Mouse (Mus musculus): Measurements from ENCODE around the gene Fbxo9.

Gene Fbxo9

GRCm38 (mm10) chr9:78070496-78070895 lies 38.4 kb downstream of the Fbxo9 start:
- DNase-seq (ENCODE audit: low spot score in 2 of 2): no peak

GRCm38 (mm10) chr9:78064121-78064520 lies 44.7 kb downstream of the Fbxo9 start:
- no peak for DNase-seq (ENCODE audit: low spot score in 2 of 2)

GRCm38 (mm10) chr9:78062392-78062791 lies 46.5 kb downstream of the Fbxo9 start:
- DNase-seq (ENCODE audit: low spot score in 2 of 2): no peak

GRCm38 (mm10) chr9:78059525-78060120 lies 49.2 kb downstream of the Fbxo9 start:
- no peak for DNase-seq (ENCODE audit: low spot score in 2 of 2)

GRCm38 (mm10) chr9:78054298-78054697 lies 54.6 kb downstream of the Fbxo9 start:
- no peak for DNase-seq (ENCODE audit: low spot score in 2 of 2)

GRCm38 (mm10) chr9:78053821-78054220 lies 55.0 kb downstream of the Fbxo9 start:
- DNase-seq (ENCODE audit: low spot score in 2 of 2): no peak

GRCm38 (mm10) chr9:78051677-78052076 lies 57.2 kb downstream of the Fbxo9 start, which contains the start of gene Gcm1:
Gcm1 (plus strand) TSS chr9:78051924.
- DNase-seq (ENCODE audit: low spot score in 2 of 2): no peak

- DNase-seq (ENCODE audit: low spot score in 2 of 2): no peak
Observed at GRCm38 (mm10) chr9:78050452-78050970, 58.4 kb downstream of the Fbxo9 start.

GRCm38 (mm10) chr9:78046755-78047154 lies 62.1 kb downstream of the Fbxo9 start:
- no peak for DNase-seq (ENCODE audit: low spot score in 2 of 2)

- DNase-seq (ENCODE audit: low spot score in 2 of 2): no peak
Observed at GRCm38 (mm10) chr9:78045171-78045570, 63.7 kb downstream of the Fbxo9 start.

GRCm38 (mm10) chr9:78038755-78039489 lies 69.9 kb downstream of the Fbxo9 start:
- DNase-seq (ENCODE audit: low spot score in 2 of 2): peak; percentile 50 to 54

GRCm38 (mm10) chr9:78035831-78036230 lies 73.0 kb downstream of the Fbxo9 start:
- DNase-seq (ENCODE audit: low spot score in 2 of 2): no peak

- DNase-seq (ENCODE audit: low spot score in 2 of 2): no peak
Observed at GRCm38 (mm10) chr9:78035296-78035695, 73.6 kb downstream of the Fbxo9 start.

GRCm38 (mm10) chr9:78032930-78033329 lies 75.9 kb downstream of the Fbxo9 start:
- DNase-seq (ENCODE audit: low spot score in 2 of 2): no peak

Data from right cerebral cortex, postnatal 36 days (tissue).